Mouse (Mus musculus) gastrocnemius, postnatal 36 days (tissue): ENCODE measurements around the gene Mob1b. TPM values are rescaled to one million over a fixed set of nuclear protein-coding genes. Genes with fewer than 3 reads are reported as not detected.
A peak's percentile ranks its signal among the peaks of the same experiment; 100 is the strongest.
"Not testable (repeated sequence)": the region's sequence is repeated elsewhere in the genome, so short reads cannot be mapped to it uniquely, and the experiment has no call there.

ENCODE experiments used
- DNase-seq, 2 experiments: peaks; one replicate each; pipeline ENCODE4 v3.0.0; 2022
- intact Hi-C: fragments of 180-260 bp; cut with DNase I; formaldehyde crosslinking; loops from one replicate; pipeline ENCODE4 v1.15.1; 2025
- total RNA-seq, 2 experiments: library from RNA; stranded (reverse); gene quantifications; 2 replicates each; pipeline ENCODE4 v1.2.3; 2021

Mob1b gene
- total RNA-seq, 2 experiments from 2014 or later = 20.9 to 21.3 TPM

DNA sequence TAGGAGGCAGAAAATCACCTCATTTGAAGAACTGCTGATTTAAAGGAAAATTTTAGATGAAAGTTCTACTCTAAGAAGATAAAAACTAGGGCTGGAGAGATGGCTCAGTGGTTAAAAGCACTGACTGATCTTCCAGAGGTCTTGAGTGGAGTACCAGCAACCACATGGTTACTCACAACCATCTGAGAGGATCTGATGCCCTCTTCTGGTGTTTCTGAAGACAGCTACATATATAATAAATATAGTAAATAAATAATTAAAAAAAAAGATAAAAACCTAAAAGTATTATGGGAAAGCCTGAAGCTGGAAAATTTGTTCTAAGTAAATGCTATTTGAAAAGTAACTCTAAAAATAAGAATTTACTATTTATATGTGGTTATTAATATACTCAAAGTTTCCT, 27.6 kb upstream of the Mob1b start:
- intact Hi-C loops = no loop called here
- DNase-seq = no peak

- no peak for DNase-seq
- intact Hi-C loops = no loop called here
These were observed 23.4 kb upstream of the Mob1b start for GRCm38 (mm10) chr5:88697291-88697690.

DNA sequence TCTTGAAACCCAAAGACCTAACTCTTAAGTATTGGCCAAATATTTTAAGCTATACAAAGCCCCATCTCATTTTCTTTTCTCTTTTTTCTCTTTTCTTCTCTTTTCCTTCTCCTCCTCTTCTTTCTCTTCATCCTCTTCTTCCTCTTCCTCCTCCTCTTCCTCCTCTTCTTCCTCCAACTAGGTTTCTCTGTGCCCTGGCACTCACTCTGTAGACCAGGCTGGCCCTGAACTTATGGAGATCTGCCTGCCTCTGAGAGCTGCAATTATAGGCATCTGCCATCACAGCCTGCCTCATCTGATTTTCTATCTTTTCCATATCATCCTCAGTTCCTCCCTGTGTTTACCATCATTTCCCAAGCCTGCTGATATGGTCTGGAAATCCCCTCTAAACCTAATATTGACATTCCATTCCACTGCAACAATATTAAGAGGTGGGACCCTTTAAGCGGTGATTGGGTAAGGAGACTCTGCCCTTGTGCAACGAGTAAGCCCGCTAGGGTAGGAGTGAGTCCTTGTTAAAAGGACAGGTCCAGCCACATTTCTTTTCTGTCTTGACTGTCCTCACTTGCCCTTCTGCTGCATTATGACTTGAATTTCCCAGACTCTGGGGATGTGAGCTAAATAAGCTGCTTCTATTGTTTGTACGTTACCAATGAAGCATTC, 21.3 kb upstream of the Mob1b start:
- no peak for DNase-seq
- intact Hi-C loops = no loop called here

DNA sequence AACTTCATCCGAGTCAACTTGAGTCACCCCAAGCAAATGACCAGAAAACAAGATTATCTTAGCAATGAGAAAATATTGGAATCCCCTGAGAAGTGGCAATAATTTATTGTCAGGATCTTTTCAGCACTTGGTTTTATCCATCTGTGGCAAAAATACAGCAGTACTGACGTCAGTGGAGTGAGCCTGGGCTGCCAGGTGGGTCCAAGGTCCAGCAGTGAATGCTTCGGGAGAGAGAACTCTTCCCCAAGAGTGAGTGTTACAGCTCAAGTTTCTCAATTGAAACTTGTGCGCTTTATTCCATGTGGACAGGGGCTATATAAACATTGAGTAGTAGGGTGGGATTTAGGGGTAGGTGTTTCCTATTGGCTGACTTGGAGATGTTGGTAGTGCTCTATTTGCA, 18.6 kb upstream of the Mob1b start:
- intact Hi-C loops = no loop called here
- DNase-seq = no peak

DNA sequence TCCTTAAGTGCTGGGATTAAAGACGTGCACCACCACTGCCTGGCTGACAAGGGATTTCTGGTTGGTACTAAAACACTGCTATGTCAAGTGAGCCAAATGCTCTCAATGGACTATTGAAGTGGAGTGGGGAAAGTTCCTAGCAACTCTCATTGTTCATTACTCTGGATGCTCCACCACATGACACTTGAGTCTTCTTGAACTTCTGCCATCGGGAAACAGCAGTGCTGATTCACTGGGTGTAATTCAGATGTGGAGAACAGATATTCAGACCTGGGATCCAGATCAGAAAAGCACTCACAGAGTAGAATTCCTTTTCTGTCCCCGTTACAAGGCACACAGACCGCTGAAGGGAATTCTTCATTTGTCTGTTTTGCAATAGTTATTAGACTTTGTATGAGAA, 17.1 kb upstream of the Mob1b start:
- intact Hi-C loops = no loop called here

DNA sequence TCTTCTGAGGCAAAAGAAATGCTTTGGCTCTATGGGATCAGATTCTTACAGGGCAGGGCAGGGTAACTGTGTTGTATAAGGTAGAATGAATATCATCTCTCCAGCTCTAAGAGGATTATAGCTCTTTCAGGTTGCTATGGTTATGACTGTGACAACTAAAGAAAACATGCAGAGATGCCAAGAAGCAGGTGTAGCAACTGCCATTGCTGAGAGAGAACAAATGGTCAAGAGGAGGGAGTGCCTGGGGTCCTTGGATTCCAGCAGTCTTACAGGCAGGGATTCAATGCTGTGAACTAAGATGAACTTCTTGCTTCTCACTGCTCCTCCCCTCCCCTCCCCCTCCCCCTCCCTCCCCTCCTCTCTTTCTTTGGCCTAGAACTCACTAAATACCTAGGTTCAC, 9.5 kb upstream of the Mob1b start:
- no peak for DNase-seq
- intact Hi-C loops = no loop called here

More for the DNA sequence above, 17.1 kb upstream of the Mob1b start:
- DNase-seq = no peak

DNA sequence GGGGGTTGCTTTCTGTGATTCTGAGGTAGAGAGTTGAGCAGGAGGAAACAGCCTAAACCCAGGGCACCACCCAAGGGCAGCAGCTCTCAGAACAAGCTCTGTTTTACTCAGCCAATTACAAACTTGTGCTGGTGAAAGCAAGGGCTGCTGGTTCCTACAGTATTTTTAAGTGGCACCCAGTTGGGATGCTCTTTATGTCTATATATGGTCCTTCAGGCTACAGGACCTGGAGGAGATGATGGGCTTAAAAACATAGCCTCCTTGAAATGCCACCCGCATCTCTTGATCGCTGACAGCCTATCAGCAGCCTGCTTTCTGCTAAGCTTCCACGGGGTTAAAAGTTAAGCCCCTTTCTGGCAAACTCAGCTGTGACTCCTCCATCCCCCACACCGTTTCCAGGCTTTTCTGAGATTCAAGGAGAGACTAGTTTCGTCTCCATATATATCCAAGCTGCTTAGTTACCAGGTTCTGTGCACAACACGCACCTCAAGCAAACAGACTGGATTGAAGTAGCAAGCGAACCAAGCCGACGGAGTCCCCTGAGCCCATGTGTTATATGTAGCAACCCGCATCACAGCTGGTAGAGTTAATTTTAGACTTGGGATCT, 8.9 kb upstream of the Mob1b start:
- no peak for DNase-seq
- intact Hi-C loops = no loop called here

- DNase-seq = no peak
- intact Hi-C loops = no loop called here
These were observed 8.3 kb upstream of the Mob1b start for GRCm38 (mm10) chr5:88712328-88712727.

- intact Hi-C loops = no loop called here
- no peak for DNase-seq
These were observed 3.7 kb upstream of the Mob1b start for GRCm38 (mm10) chr5:88716983-88717382.

DNA sequence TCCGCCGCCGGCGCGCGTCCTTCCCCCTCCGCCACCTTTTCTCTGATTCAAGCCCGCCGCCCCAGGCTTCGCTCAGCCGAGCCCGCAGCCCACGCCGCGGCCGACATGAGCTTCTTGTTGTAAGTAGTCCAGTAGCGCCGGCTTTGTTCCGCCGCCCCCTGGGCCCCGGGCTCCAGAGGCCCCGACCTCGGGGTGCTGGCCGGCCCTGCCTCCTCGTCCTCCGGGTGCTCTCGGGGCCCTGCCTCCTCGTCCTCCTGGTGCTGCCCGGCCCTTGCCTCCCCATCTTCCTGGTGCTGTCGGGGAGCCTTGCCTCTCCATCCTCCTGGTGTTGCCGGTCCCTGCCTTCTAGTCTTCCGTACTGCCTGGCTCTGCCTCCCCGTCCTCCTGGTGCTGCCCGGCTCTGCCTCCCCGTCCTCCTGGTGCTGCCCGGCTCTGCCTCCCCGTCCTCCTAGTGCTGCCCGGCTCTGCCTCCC, 384 bp downstream of the Mob1b start:
- intact Hi-C loops = loop anchor here (5.0 kb wide), 2 partner anchors 41 to 44 kb away; partner anchors contain the start of genes Dck and Grsf1
- DNase-seq = no peak

DNA sequence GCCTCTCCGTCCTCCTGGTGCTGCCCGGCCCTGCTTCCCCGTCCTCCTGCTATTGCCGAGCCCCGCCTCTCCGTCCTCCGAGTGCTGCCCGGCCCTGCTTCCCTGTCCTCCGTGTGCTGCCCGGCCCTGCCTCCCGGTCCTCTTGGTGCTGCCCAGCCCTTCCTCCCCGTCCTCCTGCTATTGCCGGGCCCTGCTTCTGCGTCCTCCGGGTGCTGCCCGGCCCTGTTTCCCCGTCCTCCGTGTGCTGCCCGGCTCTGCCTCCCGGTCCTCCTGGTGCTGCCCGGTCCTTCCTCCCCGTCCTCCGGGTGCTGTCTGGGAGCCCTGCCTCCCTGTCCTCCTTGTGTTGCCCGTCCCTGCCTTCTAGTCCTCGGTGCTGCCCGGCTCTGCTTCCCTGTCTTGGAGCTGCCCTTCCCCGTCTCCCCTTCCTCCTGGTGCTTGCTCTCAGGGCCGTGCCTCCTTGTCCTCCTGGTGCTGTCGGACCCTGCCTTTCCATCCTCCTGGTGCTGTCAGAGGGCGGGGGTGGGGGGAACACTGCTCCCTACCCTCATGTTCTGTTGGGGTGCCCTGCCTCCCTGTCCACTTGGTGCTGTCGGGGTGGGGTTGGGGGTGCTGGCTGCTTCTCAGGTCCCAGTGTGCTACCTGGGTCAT, 1.0 kb downstream of the Mob1b start:
- peak in 1 of 2 experiments; percentile 32 for DNase-seq
- intact Hi-C loops = loop anchor here (5.0 kb wide), 2 partner anchors 41 to 44 kb away; partner anchors contain the start of genes Dck and Grsf1

DNA sequence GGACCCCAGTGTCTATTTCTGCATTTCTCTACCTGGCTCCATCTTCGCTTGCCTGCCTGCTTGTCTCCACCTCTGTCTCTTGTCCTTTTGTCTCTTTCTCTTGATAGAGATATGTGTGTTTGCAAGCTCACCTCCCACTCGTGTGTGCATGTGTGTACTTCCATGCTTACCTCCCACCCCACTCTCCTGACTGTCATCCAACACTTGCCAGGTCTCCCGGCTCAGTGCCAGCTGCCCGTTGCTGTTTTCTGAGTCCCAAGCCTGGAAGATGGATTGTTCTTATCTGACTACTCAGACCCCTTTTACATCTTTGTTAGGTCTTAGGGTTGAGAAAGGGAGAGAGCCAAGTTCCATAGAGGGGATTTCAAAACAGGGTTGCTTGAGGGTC, 1.6 kb downstream of the Mob1b start:
- intact Hi-C loops = loop anchor here (5.0 kb wide), 2 partner anchors 40 to 45 kb away; partner anchors contain the start of genes Dck and Grsf1
- DNase-seq = no peak

- DNase-seq = no peak
- intact Hi-C loops = loop anchor here (5.0 kb wide), 2 partner anchors 38 to 47 kb away; partner anchors contain the start of genes Dck and Grsf1
These were observed 3.4 kb downstream of the Mob1b start for GRCm38 (mm10) chr5:88724030-88724429.

GRCm38 (mm10) chr5:88727593-88728144, 7.0 kb downstream of the Mob1b start:
- no peak for DNase-seq
- intact Hi-C loops = no loop called here

- intact Hi-C loops = no loop called here
- no peak for DNase-seq
These were observed 14.1 kb downstream of the Mob1b start for GRCm38 (mm10) chr5:88734786-88735185.

- intact Hi-C loops, DNase-seq: not testable (repeated sequence)
These were observed 20.4 kb downstream of the Mob1b start for GRCm38 (mm10) chr5:88741065-88741464.

DNA sequence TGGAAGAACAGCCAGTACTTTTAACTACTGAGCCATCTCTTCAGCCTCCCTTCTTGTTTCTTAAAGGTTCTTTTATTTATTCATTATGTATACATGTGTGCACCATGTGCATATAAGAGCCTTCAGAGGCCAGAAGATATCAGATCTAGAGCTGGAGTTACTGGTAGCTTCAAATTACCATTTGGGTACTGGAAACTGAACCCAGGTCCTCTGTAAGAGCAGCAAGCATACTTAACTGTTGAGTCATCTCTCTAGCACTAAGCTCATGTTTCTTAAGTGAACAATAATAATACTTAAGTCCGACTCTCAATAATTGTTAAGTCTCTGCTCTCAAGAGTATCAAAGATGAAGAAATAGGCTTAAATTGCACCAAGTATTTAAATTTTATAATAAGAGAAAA, 27.1 kb downstream of the Mob1b start:
- no peak for DNase-seq
- intact Hi-C loops = no loop called here

- intact Hi-C loops = no loop called here
- DNase-seq = no peak
These were observed 32.5 kb downstream of the Mob1b start for GRCm38 (mm10) chr5:88753199-88753598.

DNA sequence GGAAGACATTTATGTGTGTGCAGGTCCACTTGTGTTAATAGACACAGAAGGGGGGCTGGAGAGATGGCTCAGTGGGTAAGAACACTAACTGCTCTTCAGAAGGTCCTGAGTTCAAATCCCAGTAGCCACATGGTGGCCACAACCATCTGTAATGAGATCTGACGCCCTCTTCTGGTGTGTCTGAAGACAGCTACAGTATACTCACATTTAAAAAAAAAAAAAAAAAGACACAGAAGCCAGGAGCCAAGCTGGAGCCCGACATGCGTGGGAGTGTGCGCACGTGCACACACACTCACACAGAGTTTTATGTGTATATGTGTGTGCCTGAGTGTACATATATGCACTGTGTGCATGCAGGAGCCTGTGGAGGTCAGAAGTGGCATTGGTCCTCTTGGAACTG, 42.0 kb downstream of the Mob1b start:
- intact Hi-C loops = loop anchor here (5.0 to 10.0 kb wide), 2 partner anchors 40 to 208 kb away; partner anchors contain the start of genes Mob1b and Utp3
- no peak for DNase-seq

DNA sequence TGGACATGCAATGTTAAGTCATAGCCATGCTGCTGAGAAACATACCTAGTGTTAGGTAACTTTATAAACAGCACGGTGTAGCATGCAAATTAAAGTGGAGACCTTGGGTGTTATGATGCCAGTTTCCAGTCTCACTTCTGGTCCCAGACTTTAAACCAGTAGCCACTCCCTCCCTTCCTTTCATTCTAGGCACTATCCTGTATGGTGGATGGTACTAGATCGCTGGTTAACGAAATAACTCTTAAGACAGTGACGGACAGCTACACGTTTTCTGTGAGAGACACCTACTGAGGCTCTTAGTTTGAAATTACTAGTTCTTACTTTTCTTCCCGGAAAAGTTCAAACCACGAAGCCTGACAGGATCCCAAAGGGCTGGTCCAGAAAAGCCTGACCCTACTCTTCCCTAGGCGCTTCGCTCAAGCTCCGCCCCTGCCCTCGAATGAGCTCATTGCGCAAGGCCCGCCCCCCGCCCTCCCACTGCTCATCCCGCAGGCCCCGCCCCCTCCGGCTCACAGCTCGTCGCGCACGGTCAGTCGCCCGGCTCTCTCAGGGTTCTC, 43.9 kb downstream of the Mob1b start:
- no peak for DNase-seq
- intact Hi-C loops = loop anchor here (2.0 to 10.0 kb wide), 3 partner anchors 42 to 210 kb away; partner anchors contain the start of genes Mob1b and Utp3
